Mouse (Mus musculus): ENCODE data around the gene Ankrd44.

- no peak for TF ChIP-seq CTCF (IDR thresholded peaks at IDR 0.05; ENCODE audit: control insufficient read depth, insufficient read depth, insufficient replicate concordance, low read depth, low read length)
- TF ChIP-seq POLR2A (IDR thresholded peaks at IDR 0.05; ENCODE audit: control insufficient read depth, low read depth, low read length): no peak
These were observed 258.2 kb downstream of the Ankrd44 start for GRCm38 (mm10) chr1:54667991-54668390.

All from testis, adult 2 months (tissue).